Mouse (Mus musculus) hindbrain, embryonic 10.5 days (tissue): ENCODE measurements around the gene Olfr1232. TPM values are rescaled to one million over a fixed set of nuclear protein-coding genes. Genes with fewer than 3 reads are reported as not detected.

Experiments
- DNase-seq: peaks from one replicate; pipeline ENCODE4 v3.0.0-alpha.2; 2017; ENCODE audit warnings: low spot score
- H3K27ac ChIP-seq: fragments of 300-500 bp; sonication (generic); 2 replicates; pipeline ENCODE4 v1.5.1; 2016; ENCODE audit warnings: mild to moderate bottlenecking, moderate library complexity
- H3K27me3 ChIP-seq: fragments of 300-500 bp; sonication (generic); 2 replicates; pipeline ENCODE4 v1.6.1; 2016; ENCODE audit warnings: mild to moderate bottlenecking; ENCODE audit not compliant: poor library complexity, insufficient read depth, severe bottlenecking
- H3K36me3 ChIP-seq: fragments of 300-500 bp; sonication (generic); 2 replicates; pipeline ENCODE4 v1.6.1; 2016; ENCODE audit warnings: mild to moderate bottlenecking, moderate library complexity
- H3K4me1 ChIP-seq: fragments of 300-500 bp; sonication (generic); replicated peaks from 2 replicates; pipeline ENCODE4 v1.6.1; 2016; ENCODE audit warnings: mild to moderate bottlenecking
- H3K4me3 ChIP-seq: fragments of 300-500 bp; sonication (generic); 2 replicates; pipeline ENCODE4 v1.5.1; 2016; ENCODE audit warnings: mild to moderate bottlenecking, moderate library complexity
- H3K9me3 ChIP-seq: fragments of 300-500 bp; sonication (generic); 2 replicates; pipeline ENCODE4 v1.6.1; 2016; ENCODE audit warnings: mild to moderate bottlenecking, moderate library complexity
- WGBS: fragments of 180-500 bp; shearing (Covaris S2); methylation state at CpG from one replicate; pipeline ENCODE4 v1.1.7; 2016; 5-methylcytosine and 5-hydroxymethylcytosine counted together
- polyA plus RNA-seq: library from polyadenylated mRNA; unstranded; fragments of >200 nt; fragmentation: Nextera tagmentation; extraction: Ambion mirVana; gene quantifications from 2 replicates; pipeline ENCODE4 v1.2.1, GENCODE M21; 2016

The Olfr1232 gene
- not detected in 2 replicates for polyA plus RNA-seq

- no peaks in the 10 kb centered on the region for H3K4me1 ChIP-seq
- H3K27me3 ChIP-seq: no peaks in the 10 kb centered on the region
- no peaks in the 10 kb centered on the region for H3K36me3 ChIP-seq
- no peak within 1 kb of the TSS for H3K4me3 ChIP-seq
- H3K27ac ChIP-seq: no peak within 1 kb of the TSS
- no peak for DNase-seq
- H3K9me3 ChIP-seq: no peaks in the 10 kb centered on the region
Measured at GRCm38 (mm10) chr2:89329575-89329974, at the start of gene Olfr1232. TSS of gene Olfr1232 (minus strand) at chr2:89329675.

DNA sequence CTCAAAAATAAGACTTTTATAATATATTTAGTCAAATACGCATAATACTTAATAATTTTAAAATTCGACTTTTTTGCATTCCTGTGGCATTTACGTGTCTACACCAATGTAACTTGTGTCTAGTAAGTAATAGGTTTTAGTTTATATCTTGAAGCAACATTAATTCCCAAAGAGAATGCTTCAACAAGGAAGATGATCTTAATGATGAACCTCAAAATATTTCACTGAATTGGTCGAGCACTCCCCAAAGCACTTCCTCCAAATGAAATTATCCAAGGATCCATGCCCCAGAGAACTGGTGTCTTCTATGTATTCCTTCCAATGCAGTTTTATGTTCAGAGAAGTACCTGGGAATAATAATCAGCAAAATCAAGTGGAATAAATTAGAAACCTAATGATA, 35.3 kb upstream of the Olfr1232 start, which contains the start of gene Olfr1234:
Olfr1234 (minus strand) TSS at position 101 of the 400 bp plus-strand sequence.
- Histone ChIP-seq H3K4me3 (no peak within 1 kb of the TSS), H3K4me1 (no peaks in the 10 kb centered on the region), H3K27ac (no peak within 1 kb of the TSS), H3K36me3 (no peaks in the 10 kb centered on the region), H3K9me3 (no peaks in the 10 kb centered on the region), H3K27me3 (no peaks in the 10 kb centered on the region)
- 91% methylated on average over 4 of the region's 4 CpGs for WGBS
- no peak for DNase-seq

GRCm38 (mm10) chr2:89342298-89342697, 12.8 kb upstream of the Olfr1232 start, which contains the start of gene Olfr1233:
TSS of gene Olfr1233 (minus strand) at chr2:89342398.
- Histone ChIP-seq H3K4me1 (no peaks in the 10 kb centered on the region), H3K27ac (no peak within 1 kb of the TSS), H3K27me3 (no peaks in the 10 kb centered on the region), H3K4me3 (no peak within 1 kb of the TSS), H3K9me3 (no peaks in the 10 kb centered on the region), H3K36me3 (no peaks in the 10 kb centered on the region)
- no peak for DNase-seq

GRCm38 (mm10) chr2:89306974-89307373, 22.5 kb downstream of the Olfr1232 start, which contains the start of gene Olfr1231:
TSS of gene Olfr1231 (minus strand) at chr2:89307074.
- Histone ChIP-seq H3K27me3 (no peaks in the 10 kb centered on the region), H3K36me3 (no peaks in the 10 kb centered on the region), H3K9me3 (no peaks in the 10 kb centered on the region), H3K4me3 (no peak within 1 kb of the TSS), H3K4me1 (no peaks in the 10 kb centered on the region), H3K27ac (no peak within 1 kb of the TSS)
- DNase-seq: no peak
- WGBS: 74% methylated on average over 2 of the region's 2 CpGs

DNA sequence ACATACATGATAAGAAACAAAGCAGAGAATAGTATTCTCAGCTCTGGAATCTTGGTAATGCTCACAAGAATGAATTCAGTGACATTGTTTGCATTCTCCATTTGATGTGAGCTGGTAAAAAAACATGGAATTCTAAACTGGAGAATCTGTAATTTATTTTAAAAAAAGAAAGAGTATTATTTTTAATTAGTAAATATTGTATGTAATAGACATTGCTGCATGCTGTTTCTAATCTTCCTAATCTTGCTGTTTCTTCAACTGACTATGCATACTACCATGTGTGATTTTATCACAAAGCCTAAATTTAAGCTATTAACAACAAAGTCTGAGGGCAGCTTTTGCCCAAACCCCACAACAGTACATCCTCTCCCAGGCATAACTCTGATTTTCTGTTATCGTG, 32.3 kb downstream of the Olfr1232 start, which contains the start of gene Olfr1230:
Olfr1230 (minus strand) TSS at position 101 of the 400 bp plus-strand sequence.
- no peaks in the 10 kb centered on the region for H3K4me1 ChIP-seq
- H3K36me3 ChIP-seq: no peaks in the 10 kb centered on the region
- WGBS: 88% methylated on average over 1 of the region's 1 CpGs
- no peak within 1 kb of the TSS for H3K4me3 ChIP-seq
- no peaks in the 10 kb centered on the region for H3K27me3 ChIP-seq
- H3K9me3 ChIP-seq: no peaks in the 10 kb centered on the region
- no peak within 1 kb of the TSS for H3K27ac ChIP-seq
- DNase-seq: no peak

- DNase-seq: no peak
- no peak within 1 kb of the TSS for H3K4me3 ChIP-seq
- no peaks in the 10 kb centered on the region for H3K4me1 ChIP-seq
- no peaks in the 10 kb centered on the region for H3K9me3 ChIP-seq
- no peaks in the 10 kb centered on the region for H3K27me3 ChIP-seq
- H3K36me3 ChIP-seq: no peaks in the 10 kb centered on the region
- WGBS: 87% methylated on average over 2 of the region's 2 CpGs
- no peak within 1 kb of the TSS for H3K27ac ChIP-seq
Measured at GRCm38 (mm10) chr2:89287914-89288313, 41.6 kb downstream of the Olfr1232 start, which contains the start of gene Olfr1229. TSS of gene Olfr1229 (minus strand) at chr2:89288014.

Other genes with a start within 250 kb of the Olfr1232 start
- gene Olfr1219, start 246.2 kb downstream of the Olfr1232 start, polyA plus RNA-seq: not detected in 2 replicates
- not detected in 2 replicates for gene Olfr1220, start 222.8 kb downstream of the Olfr1232 start, polyA plus RNA-seq
- gene Olfr1221, start 212.4 kb downstream of the Olfr1232 start, polyA plus RNA-seq: not detected in 2 replicates
- gene Olfr1222, start 196.6 kb downstream of the Olfr1232 start, polyA plus RNA-seq: not detected in 2 replicates
- not detected in 2 replicates for gene Olfr1223, start 178.1 kb downstream of the Olfr1232 start, polyA plus RNA-seq
- not detected in 2 replicates for gene Olfr1224-ps1, start 165.6 kb downstream of the Olfr1232 start, polyA plus RNA-seq
- gene Olfr1225, start 155.0 kb downstream of the Olfr1232 start, polyA plus RNA-seq: not detected in 2 replicates
- not detected in 2 replicates for gene Olfr1226, start 129.6 kb downstream of the Olfr1232 start, polyA plus RNA-seq
- not detected in 2 replicates for gene Olfr1228, start 75.6 kb downstream of the Olfr1232 start, polyA plus RNA-seq
- gene Olfr1229, start 41.7 kb downstream of the Olfr1232 start, polyA plus RNA-seq: not detected in 2 replicates
- not detected in 2 replicates for gene Olfr1230, start 32.4 kb downstream of the Olfr1232 start, polyA plus RNA-seq
- not detected in 2 replicates for gene Olfr1231, start 22.6 kb downstream of the Olfr1232 start, polyA plus RNA-seq
- gene Olfr1233, start 12.7 kb upstream of the Olfr1232 start, polyA plus RNA-seq: not detected in 2 replicates
- gene Olfr1234, start 35.2 kb upstream of the Olfr1232 start, polyA plus RNA-seq: not detected in 2 replicates
- not detected in 2 replicates for gene Olfr1238, start 80.0 kb upstream of the Olfr1232 start, polyA plus RNA-seq
- gene Olfr1239, start 90.7 kb upstream of the Olfr1232 start, polyA plus RNA-seq: not detected in 2 replicates
- not detected in 2 replicates for gene Olfr1240, start 113.3 kb upstream of the Olfr1232 start, polyA plus RNA-seq
- gene Olfr1241, start 157.5 kb upstream of the Olfr1232 start, polyA plus RNA-seq: not detected in 2 replicates
- gene Olfr1242, start 168.7 kb upstream of the Olfr1232 start, polyA plus RNA-seq: not detected in 2 replicates
- gene Olfr1243, start 201.8 kb upstream of the Olfr1232 start, polyA plus RNA-seq: not detected in 2 replicates
- gene Olfr1245, start 248.8 kb upstream of the Olfr1232 start, polyA plus RNA-seq: not detected in 2 replicates